Mouse (Mus musculus): Measurements from ENCODE around the gene Tctn1.
A peak's percentile ranks its signal among the peaks of the same experiment; 100 is the strongest.

Tctn1 gene

DNA sequence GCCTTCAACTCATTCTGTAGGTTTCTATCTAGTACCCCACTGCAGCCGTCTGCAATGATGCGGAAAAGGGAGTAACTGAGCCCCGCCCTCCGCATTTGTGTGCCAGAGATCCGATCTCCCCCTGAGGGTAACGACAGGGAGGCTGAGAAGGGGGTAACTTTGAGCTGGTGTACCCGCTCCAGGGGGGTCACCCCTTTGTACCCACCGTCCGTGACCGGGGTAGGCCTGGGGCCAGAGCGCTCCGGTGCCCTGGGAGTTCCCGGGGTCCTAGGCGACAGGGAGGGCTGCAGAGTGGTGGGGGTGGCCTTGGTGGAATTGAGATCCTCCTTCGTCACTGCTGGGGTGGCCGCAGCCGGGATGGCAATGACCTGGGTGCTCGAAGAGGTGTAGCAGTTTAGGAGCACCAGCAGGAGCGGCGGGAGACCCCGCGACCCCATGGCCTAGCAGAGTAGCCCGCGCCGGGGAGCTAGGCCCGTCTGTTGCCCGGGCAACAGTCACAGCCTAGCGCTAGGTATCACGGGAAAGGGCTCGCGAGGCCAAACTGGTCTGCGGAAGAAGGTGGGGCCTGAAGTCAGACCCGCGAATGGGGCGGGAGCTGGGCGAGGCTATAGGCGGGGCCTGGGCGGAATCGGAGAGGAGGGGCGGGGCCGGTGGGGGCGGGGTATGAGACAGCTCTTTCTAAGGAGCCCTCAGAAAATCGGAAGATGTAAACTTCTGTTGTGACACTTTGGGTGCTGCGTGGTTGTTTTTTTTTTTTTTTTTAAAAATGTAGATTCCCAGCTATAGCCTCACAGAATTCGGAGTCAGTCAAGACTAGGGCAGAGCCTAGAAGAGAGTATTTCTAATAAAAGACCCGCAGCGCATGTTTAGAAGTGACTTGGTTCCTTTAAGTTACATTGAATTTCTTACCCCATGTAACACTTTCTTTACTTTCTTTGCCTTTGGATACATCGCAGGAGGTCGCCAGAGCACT, at the start of gene Tctn1:
Tctn1 (minus strand) TSS at position 528 of the 973 bp plus-strand sequence.
- peak; percentile 92 for DNase-seq (ENCODE audit: low spot score)

DNA sequence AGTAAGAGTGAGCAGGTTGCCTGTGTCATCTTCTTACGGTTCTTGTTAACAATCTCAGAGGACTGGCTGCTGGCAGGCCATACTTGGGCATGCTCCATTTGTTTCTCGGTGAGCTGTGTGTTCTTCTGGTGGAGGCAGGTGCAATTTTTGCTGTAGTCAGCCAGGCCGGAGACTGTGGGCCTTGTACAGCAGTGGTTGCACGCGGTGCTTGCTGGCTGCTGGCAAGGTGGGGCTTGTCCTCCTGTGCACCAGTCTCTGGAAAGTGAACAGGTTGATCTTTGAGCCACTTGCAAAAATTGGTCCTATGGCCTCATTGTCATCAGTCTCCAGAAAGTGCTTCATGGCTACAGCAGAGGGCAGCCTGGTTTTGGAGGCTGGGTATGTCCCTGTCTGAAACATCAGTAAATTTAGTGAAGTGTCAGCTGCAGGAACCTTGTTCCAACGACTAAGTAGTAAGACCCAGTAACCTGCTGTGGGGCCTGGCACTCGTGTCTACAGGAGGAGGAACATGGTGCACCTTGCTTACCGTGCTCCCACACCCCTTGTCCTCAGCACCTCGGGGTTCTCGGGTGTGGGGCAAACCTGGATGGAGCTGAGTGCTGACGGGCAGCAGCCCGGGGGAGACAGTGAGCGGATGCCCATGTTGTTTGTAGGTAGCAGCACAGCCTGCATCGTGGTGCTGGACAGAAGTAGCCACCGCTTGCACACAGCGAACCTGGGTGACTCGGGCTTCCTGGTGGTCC, 48.9 kb upstream of the Tctn1 start:
- DNase-seq (ENCODE audit: low spot score): no peak

DNA sequence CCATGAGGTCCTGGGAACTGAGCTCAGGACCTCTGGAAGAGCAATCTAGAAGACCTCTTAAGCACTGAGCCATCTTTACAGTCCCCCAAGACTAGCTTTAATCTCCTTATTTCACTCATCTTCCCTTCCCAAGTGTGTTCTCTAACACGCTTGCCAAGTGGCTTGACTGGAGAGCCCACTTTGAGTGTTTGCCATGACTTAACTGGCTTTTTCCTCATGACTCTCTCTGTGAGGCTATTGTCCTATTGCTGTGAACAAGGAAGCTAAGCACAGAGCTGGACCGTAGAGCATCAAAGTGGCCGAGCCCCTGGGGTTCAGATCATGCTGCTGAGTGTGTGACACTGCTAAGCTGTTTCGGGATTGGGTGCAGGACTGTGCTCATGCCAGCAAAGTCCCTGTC, 48.1 kb upstream of the Tctn1 start:
- no peak for DNase-seq (ENCODE audit: low spot score)

DNA sequence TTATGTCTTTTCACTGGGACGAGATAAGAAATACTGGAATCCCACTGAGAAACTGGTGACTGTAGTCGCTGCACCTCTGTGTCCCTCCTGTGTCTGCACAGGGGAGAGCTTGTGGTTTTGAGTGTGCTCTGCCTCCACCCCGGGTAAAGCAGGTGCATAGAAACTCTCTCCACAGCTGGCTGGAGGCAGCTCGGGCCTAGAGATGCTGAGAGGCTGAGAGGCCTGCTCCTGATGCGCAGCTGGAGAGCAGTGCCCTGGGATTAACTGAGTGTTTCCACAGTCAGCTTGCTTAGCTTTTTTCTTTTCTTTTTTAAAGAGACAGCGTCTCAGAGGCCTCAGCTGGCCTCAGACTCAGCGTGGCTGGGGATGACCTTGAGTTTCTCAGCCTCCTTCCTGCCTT, 47.4 kb upstream of the Tctn1 start:
- no peak for DNase-seq (ENCODE audit: low spot score)

DNA sequence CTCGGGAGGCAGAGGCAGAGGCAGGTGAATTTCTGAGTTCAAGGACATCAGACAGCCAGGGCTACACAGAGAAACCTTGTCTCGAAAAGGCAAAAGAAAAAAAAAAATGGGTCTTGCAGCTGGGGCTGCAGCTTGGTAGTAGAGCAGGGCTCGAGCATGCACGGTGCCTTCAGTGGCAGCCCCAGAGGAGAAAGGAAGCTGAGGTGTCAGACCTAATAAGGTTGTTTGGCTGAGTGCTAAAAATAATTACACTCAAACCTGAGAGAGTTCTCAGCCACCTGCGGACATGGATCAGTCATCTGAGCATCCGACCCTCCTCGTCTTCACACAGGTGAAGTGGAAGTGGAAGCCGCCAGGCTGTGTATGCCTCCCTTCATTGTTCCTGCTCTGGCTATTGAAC, 46.4 kb upstream of the Tctn1 start:
- no peak for DNase-seq (ENCODE audit: low spot score)

DNA sequence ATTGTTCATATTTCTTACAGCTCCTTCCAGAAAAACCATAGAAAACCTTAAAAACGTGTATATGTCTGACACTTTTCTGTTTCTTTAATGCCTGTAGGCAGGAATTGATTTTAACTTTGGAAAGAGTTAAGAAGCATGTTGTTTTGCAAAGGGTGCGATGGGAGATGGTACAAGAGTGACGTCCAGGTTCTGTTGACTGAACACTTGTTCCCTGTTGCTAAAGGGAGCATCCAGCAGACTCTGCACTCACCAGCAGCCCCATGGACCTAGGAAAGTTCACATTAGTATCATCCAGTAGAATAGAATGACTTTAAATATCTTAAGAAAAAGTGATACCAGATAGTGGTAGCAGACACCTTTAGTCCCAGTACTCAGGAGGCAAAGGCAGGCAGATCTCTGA, 42.3 kb upstream of the Tctn1 start:
- DNase-seq (ENCODE audit: low spot score): no peak

DNA sequence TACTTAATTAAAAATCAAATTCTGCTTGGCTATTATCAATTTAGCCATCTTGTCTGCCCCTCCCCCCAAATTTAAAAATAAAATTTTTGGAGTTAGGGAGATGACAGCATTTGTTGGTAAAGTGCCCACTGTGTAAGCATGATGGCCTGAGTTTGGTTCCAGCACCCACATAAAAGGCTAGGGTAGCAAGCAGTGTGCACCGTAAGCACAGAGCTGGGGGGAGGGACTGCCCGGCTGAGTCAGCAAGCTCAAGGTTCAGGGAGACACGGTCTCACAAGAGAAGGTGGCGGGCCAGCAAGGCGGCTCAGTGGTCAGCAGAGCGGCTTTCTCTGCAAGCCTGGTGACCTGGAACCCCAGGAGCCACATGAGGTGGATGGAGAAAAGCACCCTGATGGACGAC, 41.2 kb upstream of the Tctn1 start:
- no peak for DNase-seq (ENCODE audit: low spot score)

DNA sequence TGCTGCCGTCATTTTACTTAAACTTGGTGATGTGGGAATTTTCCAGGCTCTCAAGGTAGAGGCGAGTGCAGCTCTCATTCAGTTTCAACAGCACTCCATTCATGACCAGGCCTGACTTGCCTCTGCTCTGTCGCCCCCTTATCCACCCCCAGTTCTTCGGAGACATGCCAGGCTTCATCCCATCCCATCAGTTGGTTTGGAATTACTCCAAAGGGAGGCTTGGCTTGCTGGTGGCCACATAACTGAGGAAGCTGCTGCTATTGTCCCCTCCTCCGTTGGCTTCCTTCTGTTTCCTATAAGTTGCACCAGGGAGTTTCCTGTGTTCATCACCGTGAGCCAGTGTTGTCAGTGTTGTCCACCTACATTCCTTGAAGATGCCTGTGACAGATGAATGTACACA, 40.3 kb upstream of the Tctn1 start:
- DNase-seq (ENCODE audit: low spot score): no peak

DNA sequence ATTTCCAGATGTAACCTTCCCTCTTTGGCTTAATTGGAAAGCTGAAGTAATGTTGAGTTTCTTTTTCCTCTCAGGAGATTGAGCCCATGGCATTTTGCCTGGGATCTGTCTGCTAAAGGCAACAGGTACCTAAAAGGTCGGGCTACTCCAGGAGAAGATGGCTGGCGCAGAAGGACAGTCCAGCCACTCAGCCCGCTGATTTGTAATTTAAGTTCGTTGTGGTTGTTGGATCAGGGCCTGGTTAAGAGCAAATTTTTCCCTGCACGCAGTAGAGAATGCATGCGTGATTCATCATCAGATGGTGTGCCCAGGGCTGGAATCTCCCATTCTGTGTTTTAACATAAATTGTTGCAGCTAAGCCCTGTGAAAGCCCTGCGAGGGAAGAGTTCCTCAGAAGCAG, 39.7 kb upstream of the Tctn1 start:
- no peak for DNase-seq (ENCODE audit: low spot score)

DNA sequence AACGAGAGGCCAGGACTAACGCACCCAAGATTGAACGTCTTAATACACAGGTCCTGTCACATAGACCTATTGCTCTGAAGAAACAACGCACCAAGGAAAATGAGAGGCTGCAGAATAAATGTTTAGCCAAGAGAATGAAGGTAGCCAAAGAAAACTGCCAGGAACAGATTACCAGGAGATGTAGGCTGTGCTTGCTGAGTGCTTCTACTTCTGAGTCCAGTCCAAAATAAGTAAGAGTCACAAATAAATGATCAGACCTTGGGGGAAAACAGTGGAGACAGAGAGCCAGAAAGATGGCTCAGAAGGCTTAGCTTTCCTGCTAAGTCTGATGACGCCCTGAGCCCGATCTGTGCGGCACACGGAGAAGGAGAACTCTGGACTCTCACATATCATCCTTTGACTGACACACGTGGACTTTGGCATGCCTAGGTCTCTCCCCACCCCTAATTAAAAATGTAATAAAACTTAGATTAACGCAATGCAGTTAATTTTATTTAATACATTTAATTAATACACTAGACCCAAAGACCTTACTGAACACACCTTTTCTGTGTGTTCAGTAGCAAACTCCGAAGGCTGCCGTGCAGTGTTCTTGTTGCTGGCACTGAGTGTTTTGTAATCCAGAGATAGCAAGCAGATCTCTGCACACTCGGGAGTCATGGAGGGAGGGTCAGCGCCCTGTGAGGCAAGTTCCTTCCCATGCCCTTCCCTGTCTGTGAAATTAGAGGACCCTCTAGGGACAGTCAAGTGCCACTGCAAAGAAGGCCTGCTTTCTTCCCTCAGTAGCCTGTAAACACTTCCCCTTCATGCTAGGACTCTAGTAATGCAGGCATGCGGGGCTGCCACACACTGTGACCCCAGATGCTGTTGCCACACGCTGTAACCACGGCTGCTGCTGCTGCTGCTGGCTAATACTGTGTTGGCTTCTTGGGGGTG, 38.8 kb upstream of the Tctn1 start:
- no peak for DNase-seq (ENCODE audit: low spot score)

DNA sequence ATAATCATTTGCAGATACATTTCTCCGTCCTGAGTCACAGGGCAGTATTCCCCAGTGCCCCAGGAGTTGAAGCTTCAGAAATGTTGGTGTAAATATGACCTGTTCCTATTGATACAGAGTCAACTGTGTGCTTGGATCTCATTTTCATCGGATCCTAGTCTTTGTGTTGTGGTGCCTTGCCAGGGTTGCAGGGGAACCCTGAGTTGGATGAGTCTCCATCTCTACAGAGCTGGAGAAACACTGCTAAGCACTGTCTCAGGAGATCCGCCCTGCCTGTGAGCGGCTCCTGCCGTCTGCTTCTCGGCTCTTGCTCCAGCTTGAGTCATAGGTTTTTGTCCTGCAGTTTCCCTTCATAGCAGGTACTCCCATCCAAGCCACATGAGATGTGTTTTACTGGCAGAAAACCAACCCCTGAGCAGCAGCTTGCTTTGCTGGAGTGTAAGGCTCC, 35.8 kb upstream of the Tctn1 start:
- no peak for DNase-seq (ENCODE audit: low spot score)

DNA sequence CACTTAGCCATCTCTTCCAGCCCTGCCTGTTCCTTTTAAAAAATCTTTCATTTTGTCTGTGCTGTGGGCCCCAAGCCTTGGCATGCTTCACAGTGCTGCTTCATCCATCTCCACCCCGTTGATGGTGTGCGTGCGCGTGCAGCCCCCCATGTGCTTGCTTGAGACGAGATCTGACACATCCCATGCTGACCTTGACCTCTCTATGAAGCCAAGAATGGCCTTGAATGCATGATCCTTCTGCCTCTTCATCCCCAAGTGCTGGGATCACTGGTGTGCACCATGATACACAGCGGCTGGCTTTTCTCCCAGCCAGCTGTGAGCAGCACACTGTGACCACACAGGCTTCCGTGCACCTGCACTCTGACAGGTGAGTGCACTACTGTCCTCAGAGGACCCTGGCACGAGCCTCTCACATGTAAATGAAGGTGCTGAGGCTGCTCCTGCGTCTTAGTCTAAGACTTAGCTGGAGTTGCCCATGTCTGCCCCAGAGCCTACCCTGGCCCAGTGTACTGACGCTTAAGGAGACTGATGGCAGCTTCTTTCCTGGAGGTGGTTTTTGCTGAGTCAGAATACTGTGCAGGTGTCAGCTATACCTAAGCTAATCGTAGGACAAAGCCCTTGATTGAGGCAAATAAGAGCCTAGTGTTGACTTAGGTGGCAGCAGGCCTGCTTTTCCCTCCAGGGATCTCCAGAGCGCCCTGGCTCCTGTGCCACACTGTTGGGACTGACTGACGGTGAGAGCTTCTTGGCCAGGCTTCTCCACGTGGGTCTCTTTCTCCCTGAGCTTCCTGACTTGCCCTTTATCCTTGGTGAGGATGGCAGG, 31.1 kb upstream of the Tctn1 start:
- no peak for DNase-seq (ENCODE audit: low spot score)

DNA sequence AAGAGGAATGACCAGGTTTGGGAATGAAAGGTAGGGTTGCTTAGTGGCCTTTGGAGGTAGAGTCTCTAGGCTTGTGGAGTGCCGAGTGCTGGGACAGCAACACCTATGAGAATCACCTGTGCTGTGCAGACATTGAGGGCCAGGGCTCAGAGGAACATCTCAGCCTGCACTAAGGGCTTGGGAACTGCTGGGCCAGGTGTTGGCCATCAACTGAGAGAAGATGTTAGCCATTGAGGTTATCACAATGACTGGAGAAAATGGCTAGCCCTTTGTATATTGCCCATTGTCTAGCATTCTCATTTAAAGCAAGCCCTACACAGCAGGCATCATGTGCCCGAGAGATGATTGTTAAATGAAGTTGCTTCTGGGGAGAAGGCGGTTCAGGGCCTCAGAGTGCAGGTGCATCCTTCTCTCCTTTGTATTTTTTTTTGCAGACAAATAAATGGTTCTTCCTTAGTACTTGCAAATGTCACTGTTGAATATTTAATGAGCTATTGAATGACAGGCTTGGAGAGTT, 30.0 kb upstream of the Tctn1 start:
- no peak for DNase-seq (ENCODE audit: low spot score)

DNA sequence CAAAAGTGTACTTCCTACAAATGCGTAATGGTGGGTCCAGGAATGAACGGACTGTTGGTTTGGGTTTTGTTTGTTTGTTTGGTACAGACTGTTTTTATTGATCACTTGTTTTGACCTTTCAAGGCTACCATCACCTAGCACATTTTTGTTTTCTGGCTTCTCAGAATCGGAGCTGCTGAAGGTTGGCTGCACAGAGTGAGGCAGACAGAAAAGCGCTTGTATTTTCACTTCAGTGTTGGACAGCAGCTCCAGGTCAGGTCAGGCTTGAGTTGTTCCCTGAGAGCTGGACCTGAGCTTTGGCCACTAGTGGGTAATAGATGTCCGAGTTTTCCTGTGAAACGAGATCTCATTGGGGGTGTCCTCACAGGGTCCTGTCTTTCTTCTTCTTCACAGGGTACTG, 28.9 kb upstream of the Tctn1 start:
- DNase-seq (ENCODE audit: low spot score): no peak

DNA sequence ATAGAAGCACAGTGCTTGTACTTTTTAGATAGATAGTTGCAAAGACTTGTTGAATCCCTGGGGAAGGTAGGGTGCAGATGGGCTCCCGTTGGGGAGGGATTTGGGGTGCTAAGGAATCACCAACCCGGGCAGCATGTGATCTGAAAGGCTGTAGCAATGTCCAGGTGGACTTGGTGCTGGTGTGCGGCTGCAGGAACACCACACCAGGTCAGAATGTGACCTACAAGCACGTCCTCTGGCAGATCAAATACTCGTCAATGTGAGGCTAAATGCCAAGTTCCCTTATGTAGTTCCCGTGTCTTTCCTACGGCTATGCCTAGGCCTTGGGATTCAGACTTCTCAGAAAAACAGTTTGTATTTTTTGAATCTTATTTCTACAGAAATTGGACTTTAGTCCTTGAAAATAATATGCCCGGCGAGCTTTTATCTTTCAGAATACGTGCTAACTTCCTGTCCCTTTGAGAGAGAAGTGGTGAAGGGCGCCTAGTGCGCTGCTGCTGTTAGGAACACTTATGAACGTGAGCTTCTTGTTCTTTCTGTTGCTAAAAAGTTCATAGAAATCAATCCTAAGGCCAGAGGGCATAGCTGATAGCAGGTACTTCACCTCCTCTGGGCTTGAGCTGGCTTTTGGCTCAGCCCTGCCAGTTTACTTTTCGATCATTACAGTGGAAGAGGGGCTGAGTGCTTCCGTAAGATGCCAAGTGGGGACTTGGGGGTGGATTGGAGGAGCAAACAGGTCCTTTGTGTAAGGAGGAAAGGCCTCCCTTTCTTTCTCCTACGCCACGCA, 27.5 kb upstream of the Tctn1 start:
- no peak for DNase-seq (ENCODE audit: low spot score)

DNA sequence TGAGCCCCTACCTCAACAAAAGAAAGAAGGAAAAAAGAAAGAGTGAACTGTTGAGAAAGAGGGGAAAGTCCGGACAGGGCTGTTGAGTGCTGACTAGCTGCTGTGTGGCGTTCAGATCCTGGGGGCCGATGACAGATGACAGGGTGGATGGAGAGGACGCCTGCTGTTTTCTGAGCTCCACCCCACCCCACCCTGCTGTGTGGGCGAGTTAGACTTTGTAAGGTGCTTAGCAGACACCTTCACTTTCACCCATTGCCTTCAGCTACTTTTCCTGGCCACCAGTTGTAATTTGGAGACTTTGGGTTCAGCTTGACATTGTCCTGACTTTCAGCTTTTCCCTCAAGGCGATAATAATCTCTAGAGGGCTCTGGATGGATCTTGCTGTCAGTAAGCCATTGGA, 26.9 kb upstream of the Tctn1 start:
- DNase-seq (ENCODE audit: low spot score): no peak

DNA sequence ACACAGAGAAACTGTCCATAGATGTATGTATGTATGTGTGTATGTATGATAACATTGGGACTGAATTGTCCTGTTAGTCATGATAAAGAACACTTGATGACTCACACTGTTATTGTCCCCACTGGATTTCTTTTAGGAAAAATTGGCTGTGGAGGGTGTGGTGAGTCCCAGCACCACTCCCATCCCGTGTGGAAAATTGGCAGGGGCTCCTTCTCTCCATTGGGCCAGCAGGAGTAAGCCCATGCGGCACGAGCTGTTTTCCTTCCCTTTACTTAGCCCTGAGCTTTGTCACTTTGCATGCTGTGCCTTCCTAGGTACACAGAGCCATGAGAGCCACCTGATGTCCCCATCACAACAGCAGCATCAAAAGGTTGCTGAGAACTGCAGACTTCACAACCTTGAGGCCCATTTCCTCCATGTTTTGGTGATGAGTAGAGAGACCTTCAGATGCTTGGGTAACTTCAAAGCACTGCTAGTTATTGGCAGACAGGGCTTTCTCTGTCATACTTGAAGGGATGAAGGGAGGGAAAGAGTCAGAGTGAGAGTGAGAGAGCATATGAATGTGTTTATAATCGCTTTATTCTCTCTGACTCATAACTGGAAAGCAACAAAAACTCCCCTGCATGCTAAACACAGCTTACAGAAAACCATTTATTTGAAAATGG, 24.0 kb upstream of the Tctn1 start:
- no peak for DNase-seq (ENCODE audit: low spot score)

DNA sequence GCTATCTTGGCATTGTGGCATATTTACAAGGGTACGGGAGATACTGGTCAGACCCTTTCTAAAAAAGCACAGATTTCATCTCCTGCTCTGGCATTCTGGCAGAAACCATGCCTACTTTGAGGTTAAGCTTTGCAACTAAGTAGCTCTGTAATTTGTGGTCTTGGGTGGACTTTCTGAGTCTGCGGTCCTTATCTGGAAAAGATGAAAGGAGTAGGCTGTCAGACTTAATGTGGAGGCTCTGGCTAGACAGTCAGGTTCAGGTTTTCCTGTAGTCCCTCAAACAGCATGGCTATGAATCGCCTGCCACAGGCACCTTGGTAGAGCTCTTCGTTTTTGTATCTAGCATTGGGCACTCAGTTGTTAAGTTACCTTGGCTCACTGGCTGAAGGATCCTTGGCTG, 22.8 kb upstream of the Tctn1 start:
- no peak for DNase-seq (ENCODE audit: low spot score)

DNA sequence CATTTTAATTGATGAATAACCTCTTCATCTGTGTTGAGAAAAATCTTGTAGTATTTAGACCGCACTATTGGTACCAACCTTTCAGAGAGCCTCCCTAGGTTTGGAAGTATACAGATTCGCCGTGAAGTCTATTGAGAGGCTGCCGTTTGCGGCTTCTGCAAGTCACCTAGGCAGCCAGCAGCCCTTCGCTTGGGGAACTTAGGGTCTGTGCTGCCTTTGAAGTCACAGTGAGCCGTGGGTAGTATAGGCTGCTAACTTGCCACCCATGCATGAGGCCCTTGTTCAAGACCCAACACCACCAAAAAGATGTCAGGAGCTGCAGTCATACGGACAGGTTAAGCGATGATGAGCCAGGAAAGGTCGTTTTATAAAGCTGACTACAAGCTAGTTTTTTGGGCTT, 21.9 kb upstream of the Tctn1 start:
- DNase-seq (ENCODE audit: low spot score): no peak

DNA sequence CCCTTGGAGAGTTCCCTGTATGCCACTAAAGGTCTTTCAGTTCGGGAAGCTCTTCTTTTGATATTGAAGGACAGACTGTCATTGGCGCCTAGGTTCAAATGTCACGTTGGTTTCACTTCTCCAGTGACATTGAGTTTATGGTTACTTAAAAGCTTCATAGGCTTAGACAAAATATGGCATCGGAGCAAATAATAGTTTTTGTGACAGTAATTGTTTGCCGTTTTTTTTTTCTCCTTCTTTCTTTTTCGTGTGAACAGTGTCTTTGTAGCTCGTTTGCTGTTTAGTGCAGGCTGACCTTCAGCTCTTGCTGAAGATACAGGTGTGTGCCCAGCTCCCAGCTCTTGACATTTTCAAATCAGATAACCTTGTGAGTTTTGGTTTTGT, 21.5 kb upstream of the Tctn1 start:
- DNase-seq (ENCODE audit: low spot score): no peak

Measured in urinary bladder, postnatal 14 days (tissue).